In genomic region chr4:143197845-143198356, GRCm38 (mm10) we compare ENCODE assay signal across 26 mouse cellular contexts. TPM values are rescaled to one million over a fixed set of nuclear protein-coding genes. Genes with fewer than 3 reads are reported as not detected.
A peak's percentile ranks its signal among the peaks of the same experiment; 100 is the strongest.
DNase-seq lines count a peak whose midpoint lies in the region; ATAC-seq and TF ChIP-seq lines count a peak whose summit lies in the region.
"Had no signal": no experiment of that assay in that cellular context is flagged by ENCODE, and none has a peak within 500 bp of the region (broad histone marks: within the 10 kb centered on the region; RNA-seq: fewer than 3 reads in every experiment).

No protein-coding gene starts in this region.

- H3K27me3 ChIP-seq in thymus, adult 2 months (ENCODE audit: control insufficient read depth, insufficient read depth, low read length) = no peaks in the 10 kb centered on the region
- H3K27me3 ChIP-seq in hindbrain, embryonic 12.5 days = no peaks in the 10 kb centered on the region
- no peaks in the 10 kb centered on the region for H3K27me3 ChIP-seq in forebrain, embryonic 13.5 days
- H3K27me3 ChIP-seq: CH12.LX; heart, embryonic 15.5 days; hindbrain, embryonic 13.5 days; limb, embryonic 15.5 days; liver, embryonic 15.5 days; midbrain, embryonic 12.5 days had no signal

- no peak overlapping the region for H3K4me3 ChIP-seq in thymus, adult 2 months (ENCODE audit: control insufficient read depth, insufficient read depth, low read length)
- no peak overlapping the region for H3K4me3 ChIP-seq in hindbrain, embryonic 12.5 days
- H3K4me3 ChIP-seq in forebrain, embryonic 13.5 days = no peak overlapping the region
- H3K4me3 ChIP-seq: heart, embryonic 15.5 days; hindbrain, embryonic 13.5 days; limb, embryonic 10.5 days; limb, embryonic 15.5 days; liver, embryonic 15.5 days; midbrain, embryonic 12.5 days had no signal

- peak; percentile 55 for ATAC-seq in common myeloid progenitor, adult 5-6 weeks (replicated peaks; ENCODE audit: low read depth, poor library complexity, severe bottlenecking)
- peak; percentile 45 for ATAC-seq in megakaryocyte progenitor cell, adult 5-6 weeks (replicated peaks; ENCODE audit: poor library complexity)
- no peak for ATAC-seq in hindbrain, embryonic 12.5 days (ENCODE audit: low FRiP score)
- no peak for ATAC-seq in forebrain, embryonic 13.5 days
- no peak for ATAC-seq in erythroblast, adult 5-6 weeks (replicated peaks; ENCODE audit: low FRiP score, poor library complexity, severe bottlenecking)
- ATAC-seq: intestine, postnatal 0 days had no signal

- no peak for TF ChIP-seq POLR2A in thymus, adult 2 months (IDR thresholded peaks at IDR 0.05; ENCODE audit: control insufficient read depth, extremely low read depth, insufficient read depth, low read length, poor library complexity)

- no peak for DNase-seq in thymus, adult 2 months
- DNase-seq in thymus, postnatal 36 days = no peak
- DNase-seq in CD4-positive, CD25-positive, alpha-beta regulatory T cell, adult 2 months (ENCODE audit: low read depth, low spot score) = peak; percentile 39
- DNase-seq: adrenal gland, postnatal 10 days; cerebellum, adult 8-10 months; cerebellum, postnatal 25 days; gastrocnemius, postnatal 14 days; kidney, adult 9 months; kidney, postnatal 10 days; layer of hippocampus, postnatal 36 days; lung, embryonic 14.5 days; lung, postnatal 14 days; right cerebral cortex, postnatal 14 days had no signal

- no peak for TF ChIP-seq CTCF in thymus, adult 2 months (IDR thresholded peaks at IDR 0.05; ENCODE audit: borderline replicate concordance, control insufficient read depth, extremely low read depth, insufficient read depth, low read length, poor library complexity)

- 19% methylated on average over 5 of the region's 5 CpGs for WGBS in thymus, adult 2 months
- WGBS in hindbrain, embryonic 12.5 days = 91% methylated on average over 5 of the region's 5 CpGs
- 92% methylated on average over 5 of the region's 5 CpGs for WGBS in forebrain, embryonic 13.5 days

- no peaks in the 10 kb centered on the region for H3K9me3 ChIP-seq in hindbrain, embryonic 12.5 days (replicated peaks)
- no peaks in the 10 kb centered on the region for H3K9me3 ChIP-seq in forebrain, embryonic 13.5 days (replicated peaks)
- H3K9me3 ChIP-seq: heart, embryonic 15.5 days; hindbrain, embryonic 13.5 days; limb, embryonic 10.5 days; limb, embryonic 15.5 days; liver, embryonic 15.5 days; midbrain, embryonic 12.5 days had no signal

- no peak overlapping the region for H3K4me2 ChIP-seq in hindbrain, embryonic 12.5 days (replicated peaks)
- no peak overlapping the region for H3K4me2 ChIP-seq in forebrain, embryonic 13.5 days
- H3K4me2 ChIP-seq: heart, embryonic 15.5 days; hindbrain, embryonic 13.5 days; limb, embryonic 15.5 days; liver, embryonic 15.5 days; lung, embryonic 14.5 days; midbrain, embryonic 12.5 days had no signal

- H3K9ac ChIP-seq in hindbrain, embryonic 12.5 days = no peak overlapping the region
- no peak overlapping the region for H3K9ac ChIP-seq in forebrain, embryonic 13.5 days
- H3K9ac ChIP-seq: heart, embryonic 15.5 days; hindbrain, embryonic 13.5 days; limb, embryonic 15.5 days; liver, embryonic 15.5 days; lung, embryonic 14.5 days; midbrain, embryonic 12.5 days had no signal

- H3K27ac ChIP-seq in thymus, adult 2 months (ENCODE audit: control insufficient read depth, insufficient read depth, low read length) = peak overlapping the region; percentile 64
- H3K27ac ChIP-seq in hindbrain, embryonic 12.5 days = no peak overlapping the region
- H3K27ac ChIP-seq in forebrain, embryonic 13.5 days = no peak overlapping the region
- H3K27ac ChIP-seq: heart, embryonic 15.5 days; hindbrain, embryonic 13.5 days; limb, embryonic 10.5 days; limb, embryonic 15.5 days; liver, embryonic 15.5 days; midbrain, embryonic 12.5 days had no signal

- no peaks in the 10 kb centered on the region for H3K36me3 ChIP-seq in thymus, adult 2 months (ENCODE audit: control insufficient read depth, insufficient read depth, low read length)
- H3K36me3 ChIP-seq in hindbrain, embryonic 12.5 days = no peaks in the 10 kb centered on the region
- no peaks in the 10 kb centered on the region for H3K36me3 ChIP-seq in forebrain, embryonic 13.5 days (ENCODE audit: poor library complexity, severe bottlenecking)
- H3K36me3 ChIP-seq: heart, embryonic 15.5 days; hindbrain, embryonic 13.5 days; limb, embryonic 10.5 days; limb, embryonic 15.5 days; liver, embryonic 15.5 days; midbrain, embryonic 12.5 days had no signal

- peaks cover 11% of the 10 kb centered on the region for H3K4me1 ChIP-seq in thymus, adult 2 months (replicated peaks; ENCODE audit: control insufficient read depth, insufficient read depth, low read length)
- H3K4me1 ChIP-seq in hindbrain, embryonic 12.5 days = no peaks in the 10 kb centered on the region
- no peaks in the 10 kb centered on the region for H3K4me1 ChIP-seq in forebrain, embryonic 13.5 days
- H3K4me1 ChIP-seq: heart, embryonic 15.5 days; limb, embryonic 15.5 days; midbrain, embryonic 12.5 days had no signal

RNA-seq across cellular contexts. Expression of gene Prdm2, which starts 14.9 kb away (rescaled TPM):
- 26.5 and 26.8 TPM in 2 replicates for polyA plus RNA-seq in thymus, adult 2 months (2012; rRNA removed)
- 10.1 and 15.4 TPM in 2 replicates for total RNA-seq in common myeloid progenitor, adult 5-6 weeks (2017)
- 16.1 and 16.5 TPM in 2 replicates for total RNA-seq in megakaryocyte progenitor cell, adult 5-6 weeks (2015)
- total RNA-seq in megakaryocyte progenitor cell, adult 5-6 weeks (2017) = 9.5 and 12.5 TPM in 2 replicates
- polyA plus RNA-seq in hindbrain, embryonic 12.5 days (2016; fragmentation: Nextera tagmentation; extraction: Ambion mirVana) = 20.2 and 22.3 TPM in 2 replicates
- 17.6 and 18.6 TPM in 2 replicates for polyA plus RNA-seq in forebrain, embryonic 13.5 days (2015; fragmentation: Nextera tagmentation; extraction: Ambion mirVana)
- total RNA-seq in erythroblast, adult 5-6 weeks (2015; ENCODE audit: low replicate concordance) = 8.6 and 15.0 TPM in 2 replicates
- total RNA-seq in erythroblast, adult 5-6 weeks (2017; ENCODE audit: low replicate concordance) = 8.2 and 8.4 TPM in 2 replicates

Comparison
In these comparisons a context has a peak if more than half of its experiments do, and no peak if none do; other contexts are left out.
1. ATAC-seq: peak in common myeloid progenitor, adult 5-6 weeks (single experiment) and megakaryocyte progenitor cell, adult 5-6 weeks (single experiment); none in hindbrain, embryonic 12.5 days (single experiment), forebrain, embryonic 13.5 days (single experiment) and erythroblast, adult 5-6 weeks (single experiment).